Mouse (Mus musculus) WW6 (cell line): ENCODE data around the gene Gle1.

ENCODE experiments used
- DNase-seq: peaks from one replicate; pipeline ENCODE4 v3.0.0-alpha.2; 2013; ENCODE audit warnings: low read depth, low spot score

The Gle1 gene

GRCm38 (mm10) chr2:29964354-29965249 is 29.4 kb downstream of the Gle1 start:
- no peak for DNase-seq

- peak; percentile 85 for DNase-seq
Observed at GRCm38 (mm10) chr2:29965250-29965843, 30.1 kb downstream of the Gle1 start, which contains the start of gene Sptan1. Sptan1 (plus strand) TSS chr2:29965560.

GRCm38 (mm10) chr2:29965906-29966305 is 30.7 kb downstream of the Gle1 start:
- DNase-seq, result no peak

- no peak for DNase-seq
Observed at GRCm38 (mm10) chr2:29966826-29967225, 31.6 kb downstream of the Gle1 start.

GRCm38 (mm10) chr2:29967768-29968167 is 32.5 kb downstream of the Gle1 start:
- no peak for DNase-seq

GRCm38 (mm10) chr2:29968638-29969037 is 33.4 kb downstream of the Gle1 start:
- no peak for DNase-seq

GRCm38 (mm10) chr2:29971838-29972635 is 36.8 kb downstream of the Gle1 start:
- DNase-seq, result no peak

GRCm38 (mm10) chr2:29973525-29973924 is 38.3 kb downstream of the Gle1 start:
- DNase-seq, result peak; percentile 13

GRCm38 (mm10) chr2:29977307-29977706 is 42.1 kb downstream of the Gle1 start:
- no peak for DNase-seq

GRCm38 (mm10) chr2:29980661-29981060 is 45.4 kb downstream of the Gle1 start:
- DNase-seq, result no peak

- DNase-seq, result no peak
Observed at GRCm38 (mm10) chr2:29991962-29992361, 56.7 kb downstream of the Gle1 start.

- DNase-seq, result no peak
Observed at GRCm38 (mm10) chr2:30009101-30009500, 73.9 kb downstream of the Gle1 start.
